Mouse (Mus musculus): ENCODE results near the gene Arhgap23. TPM values are rescaled to one million over a fixed set of nuclear protein-coding genes. Genes with fewer than 3 reads are reported as not detected.

Gene Arhgap23
- polyA plus RNA-seq, 1 experiment from 2014 or later = 5.9 TPM

DNA sequence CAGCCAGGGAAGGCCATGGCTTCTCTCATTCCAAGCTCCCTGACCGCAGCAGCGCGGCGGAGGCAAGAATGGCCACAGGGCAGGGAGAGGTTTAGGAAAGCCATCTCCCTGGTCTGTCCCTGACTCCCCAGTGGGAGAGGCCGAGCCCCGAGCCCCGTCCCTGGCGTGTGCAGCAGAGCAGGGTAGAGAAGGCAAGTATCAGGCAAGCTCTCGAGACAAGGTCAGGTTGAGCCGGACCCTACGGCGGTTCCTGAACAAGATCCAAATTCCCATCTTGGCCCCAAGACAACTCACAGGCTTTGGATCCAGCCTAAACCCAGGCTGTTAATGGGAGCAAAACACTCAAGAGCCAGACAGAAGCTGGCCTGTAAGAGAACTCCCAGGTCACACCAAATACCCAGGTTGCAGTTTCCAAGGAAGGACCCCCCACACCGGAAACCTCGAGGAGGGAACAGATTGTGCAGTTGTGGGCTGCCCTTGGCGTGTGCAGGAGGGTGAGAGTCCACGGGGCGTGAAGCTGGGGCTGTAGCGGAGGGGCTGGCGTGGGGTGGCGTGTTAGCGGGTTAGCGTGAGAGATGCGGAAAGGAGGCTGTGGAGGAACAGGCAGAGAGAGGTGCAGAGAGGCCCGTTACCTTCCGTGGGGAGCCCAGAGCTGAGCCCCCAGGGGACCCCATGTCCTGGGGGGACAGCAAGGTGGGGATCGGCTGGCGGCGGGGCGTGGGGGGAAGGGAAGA, 106.6 kb downstream of the Arhgap23 start:
- no peak for ATAC-seq (replicated peaks; ENCODE audit: low FRiP score)
- Histone ChIP-seq H3K36me3 (no peaks in the 10 kb centered on the region; the same call in 1 of the 2 replicates), H3K27me3 (no peaks in the 10 kb centered on the region), H3K27ac (0 out of 2 replicates have a peak overlapping the region, but pooled peaks have one; percentile 0), H3K4me3 (replicated peaks) (no peak overlapping the region), H3K9ac (no peak overlapping the region), H3K4me2 (no peak overlapping the region), H3K9me3 (replicated peaks) (no peaks in the 10 kb centered on the region), H3K4me1 (peaks cover 38% of the 10 kb centered on the region)
- 80% methylated on average over 29 of the region's 29 CpGs for WGBS

DNA sequence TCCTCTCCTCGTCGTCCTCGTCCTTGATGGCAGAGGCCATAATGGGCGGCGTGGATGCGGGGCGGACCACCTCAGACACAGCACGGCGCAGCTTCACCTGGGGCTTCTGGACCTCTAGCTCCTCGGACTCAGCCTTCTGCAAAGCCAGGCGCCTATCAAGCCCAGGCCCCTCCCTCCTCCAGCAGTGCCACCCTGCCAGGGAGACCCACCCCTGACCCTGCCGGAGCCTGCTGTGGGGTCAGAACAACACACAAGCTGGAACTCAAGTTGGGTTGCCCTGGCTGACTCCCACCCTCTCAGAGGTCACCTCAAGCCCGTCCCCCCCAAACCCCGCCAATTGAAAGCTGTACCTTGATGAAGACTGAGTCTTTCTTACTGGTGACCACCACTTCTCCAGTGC, 107.8 kb downstream of the Arhgap23 start:
- no peak overlapping the region for H3K27ac ChIP-seq
- no peaks in the 10 kb centered on the region; the same call in 1 of the 2 replicates for H3K36me3 ChIP-seq
- no peak overlapping the region for H3K4me3 ChIP-seq (replicated peaks)
- peaks cover 38% of the 10 kb centered on the region for H3K4me1 ChIP-seq
- 73% methylated on average over 14 of the region's 14 CpGs for WGBS
- no peak overlapping the region for H3K4me2 ChIP-seq
- no peak for ATAC-seq (replicated peaks; ENCODE audit: low FRiP score)
- H3K9me3 ChIP-seq (replicated peaks) = no peaks in the 10 kb centered on the region
- H3K27me3 ChIP-seq = no peaks in the 10 kb centered on the region
- no peak overlapping the region for H3K9ac ChIP-seq

DNA sequence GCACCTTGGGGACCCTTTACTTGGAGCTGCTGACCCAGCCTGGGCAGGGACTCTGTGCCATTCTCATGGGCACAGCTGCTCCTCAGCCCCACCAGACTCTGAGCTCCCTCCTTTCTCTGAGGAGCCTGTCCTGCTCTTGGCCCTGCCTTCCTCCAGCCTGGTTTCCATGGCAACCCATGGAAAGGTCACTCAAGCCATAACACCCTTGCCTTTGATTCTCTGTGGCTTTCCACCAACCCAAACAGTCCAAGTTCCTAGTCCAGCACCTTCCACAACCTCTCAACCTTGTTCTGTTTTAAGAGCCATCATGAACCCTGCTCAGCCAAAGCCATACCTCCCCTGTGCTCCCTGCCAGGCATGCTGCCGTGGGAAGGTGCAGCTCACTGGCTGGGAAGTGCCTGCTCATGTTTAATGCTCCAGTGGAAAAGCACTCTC, 108.5 kb downstream of the Arhgap23 start:
- peak; percentile 44; the same call in 1 of the 2 replicates for ATAC-seq (replicated peaks; ENCODE audit: low FRiP score)
- H3K27ac ChIP-seq = peak overlapping the region; percentile 79

DNA sequence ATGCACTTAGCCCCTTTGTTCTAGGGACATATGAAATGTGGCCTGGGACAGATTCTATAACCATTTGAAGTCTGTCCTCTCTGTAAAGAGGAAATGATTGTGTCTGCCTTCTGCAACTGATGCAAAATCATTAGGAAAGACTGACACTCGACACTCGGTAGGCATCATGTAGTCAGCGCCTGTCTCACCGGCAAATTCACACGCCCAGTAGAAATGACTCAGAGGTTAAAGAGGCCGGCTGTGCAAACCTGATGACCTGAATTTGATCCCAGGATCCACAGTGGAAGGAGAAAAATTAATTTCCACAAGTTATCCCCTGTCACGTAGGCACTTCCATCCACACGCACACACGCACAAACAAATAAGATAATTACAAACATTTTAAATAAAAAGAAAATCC, 109.0 kb downstream of the Arhgap23 start:
- H3K27me3 ChIP-seq = no peaks in the 10 kb centered on the region
- peaks cover 38% of the 10 kb centered on the region for H3K4me1 ChIP-seq
- WGBS = 29% methylated on average over 9 of the region's 9 CpGs

More for the DNA sequence above, 108.5 kb downstream of the Arhgap23 start:
- Histone ChIP-seq H3K4me1 (peaks cover 38% of the 10 kb centered on the region), H3K9ac (no peak overlapping the region), H3K4me2 (peak overlapping the region; percentile 17; the same call in 1 of the 2 replicates), H3K9me3 (replicated peaks) (no peaks in the 10 kb centered on the region), H3K27me3 (no peaks in the 10 kb centered on the region), H3K4me3 (replicated peaks) (no peak overlapping the region), H3K36me3 (no peaks in the 10 kb centered on the region; the same call in 1 of the 2 replicates)
- 0% methylated on average over 1 of the region's 1 CpGs for WGBS

DNA sequence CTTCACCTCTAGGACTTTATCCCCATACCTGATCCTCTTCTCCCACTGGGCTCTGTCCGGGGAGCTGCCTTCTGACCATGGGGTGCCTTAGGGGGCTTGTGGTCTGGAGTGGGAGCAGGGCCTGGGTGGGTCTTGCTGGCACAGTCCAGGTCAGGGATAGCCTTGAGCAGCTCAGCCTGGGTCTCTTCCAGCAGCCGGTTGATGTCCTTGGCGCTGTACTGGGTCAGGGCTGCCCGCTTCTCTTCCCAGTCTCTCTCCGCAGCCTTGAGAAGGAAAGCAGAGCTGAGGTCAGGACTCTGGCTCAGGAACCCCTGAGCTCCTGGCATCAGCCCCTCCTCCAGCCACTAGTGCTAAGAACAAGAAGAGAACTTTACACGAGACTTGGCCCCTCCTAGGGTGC, 110.0 kb downstream of the Arhgap23 start:
- Histone ChIP-seq H3K4me2 (no peak overlapping the region), H3K4me3 (replicated peaks) (no peak overlapping the region), H3K4me1 (peaks cover 38% of the 10 kb centered on the region)

More for the DNA sequence above, 109.0 kb downstream of the Arhgap23 start:
- no peak overlapping the region for H3K9ac ChIP-seq
- H3K27ac ChIP-seq = peak overlapping the region; percentile 79
- no peak overlapping the region for H3K4me3 ChIP-seq (replicated peaks)
- no peak for ATAC-seq (replicated peaks; ENCODE audit: low FRiP score)
- peak overlapping the region; percentile 17; the same call in 1 of the 2 replicates for H3K4me2 ChIP-seq
- H3K36me3 ChIP-seq = no peaks in the 10 kb centered on the region; the same call in 1 of the 2 replicates
- no peaks in the 10 kb centered on the region for H3K9me3 ChIP-seq (replicated peaks)

DNA sequence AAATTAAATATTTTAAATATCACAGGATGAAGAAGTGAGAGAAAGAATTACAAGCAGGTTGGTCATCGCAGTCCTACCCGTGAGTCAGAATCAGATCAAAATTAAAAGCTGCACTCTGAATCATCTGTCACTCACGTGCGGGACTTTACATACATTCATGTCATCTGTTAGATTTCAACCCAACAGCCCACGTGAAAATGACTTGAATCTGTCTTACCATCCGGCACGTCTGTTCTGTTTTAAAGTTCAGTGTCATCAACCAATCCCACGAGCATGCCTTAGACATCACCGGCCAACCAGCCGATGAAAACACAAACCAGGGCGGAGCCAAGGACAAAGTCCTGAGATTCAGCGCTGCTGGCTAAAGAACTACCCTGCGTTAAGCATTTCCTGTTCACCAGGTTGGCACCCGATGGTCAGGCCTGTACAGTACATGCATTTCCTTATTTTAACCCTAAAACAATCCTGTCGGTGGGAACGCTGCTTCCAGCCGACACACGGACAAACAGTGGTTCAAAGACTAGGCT, 113.0 kb downstream of the Arhgap23 start:
- no peak overlapping the region for H3K4me3 ChIP-seq (replicated peaks)
- H3K27ac ChIP-seq = no peak overlapping the region
- WGBS = 78% methylated on average over 18 of the region's 18 CpGs

More for the DNA sequence above, 110.0 kb downstream of the Arhgap23 start:
- WGBS = 84% methylated on average over 6 of the region's 6 CpGs
- Histone ChIP-seq H3K9me3 (replicated peaks) (no peaks in the 10 kb centered on the region), H3K9ac (no peak overlapping the region), H3K36me3 (no peaks in the 10 kb centered on the region), H3K27me3 (no peaks in the 10 kb centered on the region), H3K27ac (no peak overlapping the region)
- no peak for ATAC-seq (replicated peaks; ENCODE audit: low FRiP score)

DNA sequence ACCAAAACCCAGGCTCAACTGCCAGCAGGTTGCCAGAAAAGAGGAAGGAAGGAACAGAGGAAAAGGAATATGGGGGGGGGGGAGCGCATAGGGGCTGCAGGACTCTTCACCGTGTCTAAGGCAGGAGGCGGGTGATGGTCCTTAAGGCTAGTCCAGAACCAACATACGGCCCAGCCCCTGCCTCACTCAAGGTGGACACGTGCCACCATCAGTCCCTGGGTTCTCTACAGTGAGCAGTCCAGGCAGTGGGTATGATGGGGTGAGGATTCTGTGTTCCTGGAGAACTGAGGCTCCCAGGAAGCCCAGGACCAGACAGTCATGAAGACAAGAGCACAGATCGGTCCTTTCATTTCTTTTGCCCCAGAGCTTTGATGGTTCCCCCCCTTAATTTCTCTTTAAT, 114.7 kb downstream of the Arhgap23 start:
- H3K9ac ChIP-seq = no peak overlapping the region
- H3K9me3 ChIP-seq (replicated peaks) = no peaks in the 10 kb centered on the region
- H3K27me3 ChIP-seq = peaks cover 44% of the 10 kb centered on the region
- H3K27ac ChIP-seq = no peak overlapping the region
- ATAC-seq (replicated peaks; ENCODE audit: low FRiP score) = no peak
- 84% methylated on average over 6 of the region's 6 CpGs for WGBS
- H3K4me1 ChIP-seq = peaks cover 41% of the 10 kb centered on the region
- no peak overlapping the region for H3K4me3 ChIP-seq (replicated peaks)
- H3K4me2 ChIP-seq = no peak overlapping the region
- no peaks in the 10 kb centered on the region for H3K36me3 ChIP-seq

More for the DNA sequence above, 113.0 kb downstream of the Arhgap23 start:
- H3K27me3 ChIP-seq = peaks cover 27% of the 10 kb centered on the region
- H3K9ac ChIP-seq = no peak overlapping the region
- no peaks in the 10 kb centered on the region for H3K36me3 ChIP-seq
- no peak overlapping the region for H3K4me2 ChIP-seq
- peaks cover 42% of the 10 kb centered on the region for H3K4me1 ChIP-seq
- no peaks in the 10 kb centered on the region for H3K9me3 ChIP-seq (replicated peaks)
- no peak for ATAC-seq (replicated peaks; ENCODE audit: low FRiP score)

DNA sequence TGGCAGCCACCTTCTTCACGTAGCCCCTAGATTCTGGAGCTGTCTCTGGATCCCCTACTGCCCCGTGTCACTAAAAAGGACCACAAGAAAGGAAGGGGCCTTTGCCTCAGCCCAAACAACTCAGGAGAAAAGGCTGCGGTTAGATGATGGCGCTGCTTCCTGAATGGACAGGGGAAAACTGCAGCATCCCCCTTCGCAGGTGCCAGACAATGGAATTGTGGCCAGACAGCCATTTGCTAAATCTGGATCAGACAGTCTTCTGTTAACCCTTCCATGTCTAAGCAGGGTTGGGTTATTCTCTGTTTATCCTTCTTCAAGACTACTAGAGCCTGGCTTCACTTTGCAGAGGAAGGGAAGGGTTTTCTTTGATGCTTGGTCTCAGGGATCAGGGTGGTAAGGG, 115.6 kb downstream of the Arhgap23 start:
- Histone ChIP-seq H3K9ac (no peak overlapping the region), H3K27ac (no peak overlapping the region), H3K27me3 (peaks cover 53% of the 10 kb centered on the region), H3K4me1 (peaks cover 40% of the 10 kb centered on the region), H3K4me3 (replicated peaks) (no peak overlapping the region), H3K36me3 (no peaks in the 10 kb centered on the region), H3K9me3 (replicated peaks) (no peaks in the 10 kb centered on the region), H3K4me2 (no peak overlapping the region)
- 72% methylated on average over 5 of the region's 5 CpGs for WGBS
- no peak for ATAC-seq (replicated peaks; ENCODE audit: low FRiP score)

DNA sequence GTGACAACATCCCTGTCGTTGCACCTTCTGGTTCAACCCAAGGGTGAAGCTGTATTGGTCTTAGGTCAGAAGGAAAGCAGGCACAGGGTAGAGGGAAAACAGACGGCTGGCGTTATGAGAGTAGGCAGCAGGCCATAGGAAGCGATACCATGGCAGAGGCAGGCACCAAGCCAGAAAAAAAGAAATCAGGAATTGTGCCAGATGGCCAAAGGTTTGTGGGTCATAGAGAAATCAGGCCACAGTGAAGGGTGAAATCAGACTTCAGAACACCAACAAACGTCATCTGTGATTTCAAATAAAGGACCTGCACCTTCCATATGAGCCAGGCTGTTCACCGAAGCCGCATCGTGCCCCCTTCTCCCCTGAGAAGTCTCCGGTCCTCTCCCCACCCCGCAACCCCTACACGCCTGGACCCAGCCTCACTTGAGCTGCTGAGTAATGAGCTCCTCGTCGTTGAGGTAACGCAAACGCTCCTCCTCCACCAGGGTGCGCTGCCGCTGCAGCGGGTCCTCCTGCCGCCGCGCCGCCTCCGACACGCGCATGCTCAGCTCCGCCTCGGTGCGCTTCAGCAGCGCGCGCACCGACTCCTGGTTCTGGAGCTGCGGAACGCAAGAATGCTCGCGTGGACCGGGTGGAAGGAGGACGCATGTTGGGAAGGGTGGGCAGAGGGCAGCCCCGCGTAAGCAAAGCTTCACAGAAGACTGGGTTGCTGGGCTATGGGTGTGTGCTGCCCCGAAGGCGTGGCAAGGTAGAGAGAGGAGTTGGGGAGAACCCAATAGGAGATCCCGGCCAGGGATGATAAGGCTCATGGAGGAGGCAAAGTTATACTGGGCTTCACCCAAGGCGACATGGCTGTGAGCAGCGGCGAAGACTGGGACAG, 116.3 kb downstream of the Arhgap23 start:
- H3K36me3 ChIP-seq = no peaks in the 10 kb centered on the region
- peak overlapping the region; percentile 45 for H3K4me3 ChIP-seq (replicated peaks)
- H3K27ac ChIP-seq = no peak overlapping the region
- 7% methylated on average over 46 of the region's 46 CpGs for WGBS
- peaks cover 60% of the 10 kb centered on the region for H3K27me3 ChIP-seq
- peak overlapping the region; percentile 87 for H3K4me2 ChIP-seq
- ATAC-seq (replicated peaks; ENCODE audit: low FRiP score) = peak; percentile 55; the same call in 1 of the 2 replicates
- peaks cover 46% of the 10 kb centered on the region for H3K4me1 ChIP-seq
- no peaks in the 10 kb centered on the region for H3K9me3 ChIP-seq (replicated peaks)
- H3K9ac ChIP-seq = peak overlapping the region; percentile 37

DNA sequence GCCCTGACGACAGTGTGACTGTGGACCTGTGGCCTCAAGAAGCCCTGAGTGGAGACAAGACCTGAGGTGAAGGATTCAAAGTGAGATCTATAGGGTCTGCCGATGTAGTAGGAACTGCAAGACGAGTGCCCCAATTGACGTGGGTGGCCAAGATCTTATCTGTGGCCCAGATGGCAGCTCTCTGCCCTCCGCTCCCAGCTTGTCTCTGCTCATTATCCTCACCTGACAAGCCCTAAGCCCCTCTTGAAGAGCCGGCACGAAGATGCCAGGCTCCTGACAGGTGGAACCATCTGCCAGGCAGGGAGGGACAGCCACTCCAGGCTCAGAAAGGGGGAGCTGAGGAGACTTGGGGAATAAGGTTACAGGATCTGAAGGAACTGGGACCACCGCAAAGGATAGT, 117.0 kb downstream of the Arhgap23 start:
- Histone ChIP-seq H3K4me3 (replicated peaks) (no peak overlapping the region), H3K36me3 (no peaks in the 10 kb centered on the region), H3K9ac (no peak overlapping the region), H3K4me2 (peak overlapping the region; percentile 87), H3K27ac (no peak overlapping the region), H3K27me3 (peaks cover 67% of the 10 kb centered on the region), H3K9me3 (replicated peaks) (no peaks in the 10 kb centered on the region), H3K4me1 (peaks cover 54% of the 10 kb centered on the region)
- no peak for ATAC-seq (replicated peaks; ENCODE audit: low FRiP score)
- WGBS = 18% methylated on average over 8 of the region's 8 CpGs

DNA sequence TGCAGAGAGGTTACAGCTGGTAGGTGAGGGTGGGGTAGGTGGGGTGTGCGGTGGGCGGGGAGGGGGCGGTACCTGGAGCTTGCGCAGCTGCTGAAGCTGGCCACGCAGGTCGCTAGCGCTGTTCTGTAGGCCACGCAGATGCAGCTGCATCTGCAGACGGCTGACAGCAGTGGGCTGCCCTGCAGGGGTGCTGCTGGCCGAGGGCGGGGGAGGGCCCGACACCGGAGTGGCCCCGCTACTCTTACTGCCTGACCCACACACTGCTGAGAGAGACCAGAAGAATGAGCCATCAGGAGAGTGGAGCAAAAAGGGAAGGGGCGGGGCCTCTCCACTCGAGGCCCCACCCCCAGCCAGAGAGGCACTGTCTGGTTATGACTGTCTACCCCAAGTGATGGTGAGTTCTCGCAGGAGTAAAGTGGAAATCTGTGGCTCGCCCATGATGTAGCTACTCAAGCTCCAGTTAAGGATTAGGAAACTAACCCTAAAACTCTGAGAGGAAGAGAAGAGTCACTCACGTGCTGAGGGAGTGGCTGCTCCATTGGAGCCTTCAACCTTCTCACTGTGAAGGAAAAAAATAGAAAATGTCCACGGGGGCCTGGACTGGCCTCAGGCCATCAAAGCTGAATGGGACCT, 117.7 kb downstream of the Arhgap23 start:
- peak overlapping the region; percentile 23 for H3K4me3 ChIP-seq (replicated peaks)
- 4% methylated on average over 20 of the region's 20 CpGs for WGBS
- no peak overlapping the region for H3K9ac ChIP-seq
- H3K27me3 ChIP-seq = peaks cover 74% of the 10 kb centered on the region
- no peaks in the 10 kb centered on the region for H3K9me3 ChIP-seq (replicated peaks)
- H3K27ac ChIP-seq = no peak overlapping the region
- peak; percentile 27; the same call in 1 of the 2 replicates for ATAC-seq (replicated peaks; ENCODE audit: low FRiP score)
- H3K4me1 ChIP-seq = peaks cover 58% of the 10 kb centered on the region
- no peaks in the 10 kb centered on the region for H3K36me3 ChIP-seq
- peak overlapping the region; percentile 50 for H3K4me2 ChIP-seq

Data from kidney, embryonic 15.5 days (tissue).